Mouse (Mus musculus): ENCODE measurements at regions not wholly inside any gene's neighbourhood (a gene's known extent, or its start where the extent isn't known, plus 50 kb on each side); places are given as distances from the start of the nearest gene placed in this dataset.

GRCm38 (mm10) chr7:40214395-40214794, 683.7 kb upstream of the Vstm2b start:
- no peak for TF ChIP-seq CTCF (conservative IDR thresholded peaks at IDR 0.05; ENCODE audit: low read length)
- no peak for TF ChIP-seq POU5F1 (IDR thresholded peaks at IDR 0.05; ENCODE audit: borderline replicate concordance, low read length)

Measured in E14TG2a.4 (cell line).